Mouse (Mus musculus): ENCODE data around the gene Gm9945. TPM values are rescaled to one million over a fixed set of nuclear protein-coding genes. Genes with fewer than 3 reads are reported as not detected.

Gm9945 gene
- polyA plus RNA-seq, 1 experiment from 2014 or later, result not detected

DNA sequence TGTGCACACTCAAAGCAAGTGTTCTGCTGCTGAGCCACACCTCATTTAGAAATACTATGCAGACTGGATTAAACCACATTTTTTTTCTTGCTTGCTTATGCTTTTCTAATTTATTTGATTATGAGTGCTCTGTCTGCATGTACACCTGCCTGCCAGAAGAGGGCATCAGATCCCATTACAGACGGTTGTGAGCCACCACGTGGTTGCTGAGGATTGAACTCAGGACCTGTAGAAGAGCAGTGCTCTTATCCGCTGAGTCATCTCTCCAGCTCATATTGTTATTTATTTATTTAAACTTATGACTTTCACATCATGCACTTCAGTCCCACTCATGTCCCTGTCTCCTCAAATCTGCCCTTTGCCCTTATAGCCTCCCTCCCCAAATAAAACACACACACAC, 5.8 kb downstream of the Gm9945 start:
- peaks cover 32% of the 10 kb centered on the region for H3K27me3 ChIP-seq (ENCODE audit: insufficient read depth, low read length)
- DNase-seq (no peak), ATAC-seq (ENCODE audit: insufficient read depth) (no peak)
- 41% methylated on average over 3 of the region's 3 CpGs for WGBS
- no peak overlapping the region for H3K9ac ChIP-seq
- no peak overlapping the region for H3K4me2 ChIP-seq
- no peak overlapping the region for H3K27ac ChIP-seq (ENCODE audit: low read depth)
- no peak overlapping the region for H3K4me3 ChIP-seq (ENCODE audit: low read depth, low read length)
- H3K4me1 ChIP-seq (ENCODE audit: insufficient read depth), result no peaks in the 10 kb centered on the region
- TF ChIP-seq CTCF (IDR thresholded peaks at IDR 0.05; ENCODE audit: low read depth), result peak; percentile 55
- H3K36me3 ChIP-seq (ENCODE audit: insufficient read depth), result no peaks in the 10 kb centered on the region
- no peaks in the 10 kb centered on the region for H3K9me3 ChIP-seq (ENCODE audit: low read depth, low read length)

DNA sequence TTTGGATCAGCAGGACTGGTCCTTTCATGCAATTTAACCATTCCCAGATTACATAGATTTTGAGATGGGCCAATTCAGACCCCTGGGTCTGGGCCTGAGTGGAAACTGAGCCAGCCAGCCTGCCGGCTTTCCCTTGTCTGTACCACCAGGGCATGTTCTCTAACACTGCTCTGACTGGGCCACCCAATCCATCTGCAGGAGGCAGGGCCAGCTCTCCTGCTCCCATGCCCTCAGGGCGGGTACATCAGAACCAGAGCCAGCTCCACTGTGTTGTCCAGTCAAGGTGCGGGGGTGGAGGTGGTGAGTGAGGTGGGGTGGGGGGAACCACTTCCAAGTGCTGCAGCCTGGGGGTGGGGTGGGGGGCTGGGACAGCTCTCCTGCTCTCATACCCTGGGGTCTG, 6.4 kb downstream of the Gm9945 start:
- DNase-seq (no peak), ATAC-seq (ENCODE audit: insufficient read depth) (no peak)
- no peak overlapping the region for H3K27ac ChIP-seq (ENCODE audit: low read depth)
- WGBS, result 64% methylated on average over 3 of the region's 3 CpGs
- H3K36me3 ChIP-seq (ENCODE audit: insufficient read depth), result no peaks in the 10 kb centered on the region
- no peak overlapping the region for H3K9ac ChIP-seq
- no peak overlapping the region for H3K4me2 ChIP-seq
- H3K9me3 ChIP-seq (ENCODE audit: low read depth, low read length), result no peaks in the 10 kb centered on the region
- no peak for TF ChIP-seq CTCF (IDR thresholded peaks at IDR 0.05; ENCODE audit: low read depth)
- H3K27me3 ChIP-seq (ENCODE audit: insufficient read depth, low read length), result peaks cover 26% of the 10 kb centered on the region
- no peak overlapping the region for H3K4me3 ChIP-seq (ENCODE audit: low read depth, low read length)
- no peaks in the 10 kb centered on the region for H3K4me1 ChIP-seq (ENCODE audit: insufficient read depth)

DNA sequence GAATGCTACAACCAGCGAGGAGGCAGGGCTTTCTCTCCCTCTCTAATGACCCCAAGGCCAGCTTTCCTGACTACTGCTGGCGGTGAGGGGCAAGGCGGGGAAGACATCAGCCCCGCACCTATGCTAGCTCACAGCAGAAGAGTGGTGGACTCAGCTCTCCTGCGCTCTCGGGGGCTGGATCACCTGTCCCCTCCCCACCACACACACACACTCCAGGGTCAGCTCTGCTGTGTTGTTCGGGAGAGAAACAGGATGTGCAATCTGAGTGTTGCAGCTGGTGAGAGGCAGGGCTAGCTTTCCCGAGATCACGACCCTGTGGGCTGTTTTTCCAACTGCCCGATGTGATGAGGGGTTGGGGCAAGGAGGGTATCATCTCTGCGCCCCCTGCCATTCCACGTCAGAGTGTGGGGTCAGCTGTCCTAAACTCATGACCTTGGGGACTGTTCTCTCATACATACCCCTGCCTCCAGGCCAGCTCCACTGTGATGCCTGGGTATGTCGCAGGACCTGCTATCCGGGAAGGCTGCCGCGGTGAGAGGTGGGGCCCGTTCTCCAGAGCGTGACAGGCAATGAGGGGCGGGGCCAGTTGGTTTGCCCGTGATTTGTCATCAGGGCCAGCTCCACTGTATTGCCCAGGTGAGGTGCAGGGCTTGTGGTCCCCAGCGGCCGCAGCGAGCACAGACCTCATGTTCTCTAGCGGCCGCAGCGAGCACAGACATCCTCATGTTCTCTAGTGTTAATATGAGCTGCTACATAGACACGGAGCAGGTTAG, 7.0 kb downstream of the Gm9945 start:
- TF ChIP-seq CTCF (IDR thresholded peaks at IDR 0.05; ENCODE audit: low read depth), result no peak
- H3K9ac ChIP-seq, result no peak overlapping the region
- no peak overlapping the region for H3K27ac ChIP-seq (ENCODE audit: low read depth)
- peaks cover 19% of the 10 kb centered on the region; the same call in 1 of the 2 replicates for H3K27me3 ChIP-seq (ENCODE audit: insufficient read depth, low read length)
- peak; percentile 47 for DNase-seq
- H3K9me3 ChIP-seq (ENCODE audit: low read depth, low read length), result no peaks in the 10 kb centered on the region
- no peaks in the 10 kb centered on the region for H3K36me3 ChIP-seq (ENCODE audit: insufficient read depth)
- no peak for ATAC-seq (ENCODE audit: insufficient read depth)
- H3K4me3 ChIP-seq (ENCODE audit: low read depth, low read length), result peak overlapping the region; percentile 21
- H3K4me2 ChIP-seq, result peak overlapping the region; percentile 48
- 8% methylated on average over 27 of the region's 27 CpGs for WGBS
- no peaks in the 10 kb centered on the region for H3K4me1 ChIP-seq (ENCODE audit: insufficient read depth)

DNA sequence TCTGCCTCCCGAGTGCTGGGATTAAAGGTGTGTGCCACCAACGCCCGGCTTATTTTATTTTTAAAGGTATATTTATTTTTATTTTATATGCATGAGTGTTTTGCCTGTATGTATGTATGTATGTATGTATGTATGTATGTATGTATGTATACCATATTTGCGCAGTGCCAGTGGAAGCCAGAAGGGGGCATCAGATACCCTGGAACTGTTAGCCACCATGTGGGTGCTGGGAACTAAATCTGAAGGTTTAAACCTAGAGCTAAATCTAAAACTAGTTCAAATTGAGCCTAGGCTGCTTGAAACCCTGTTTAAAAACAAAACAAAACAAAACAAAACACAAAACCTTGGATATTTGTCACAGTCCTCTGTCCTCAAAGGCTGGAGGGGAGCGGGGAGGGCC, 9.0 kb downstream of the Gm9945 start:
- Histone ChIP-seq H3K27me3 (ENCODE audit: insufficient read depth, low read length) (peaks cover 18% of the 10 kb centered on the region; the same call in 1 of the 2 replicates), H3K27ac (ENCODE audit: low read depth) (no peak overlapping the region), H3K4me1 (ENCODE audit: insufficient read depth) (no peaks in the 10 kb centered on the region), H3K9me3 (ENCODE audit: low read depth, low read length) (no peaks in the 10 kb centered on the region), H3K4me3 (ENCODE audit: low read depth, low read length) (no peak overlapping the region), H3K4me2 (no peak overlapping the region), H3K9ac (no peak overlapping the region), H3K36me3 (ENCODE audit: insufficient read depth) (no peaks in the 10 kb centered on the region)
- ATAC-seq (ENCODE audit: insufficient read depth) (no peak), DNase-seq (no peak)
- TF ChIP-seq CTCF (IDR thresholded peaks at IDR 0.05; ENCODE audit: low read depth), result peak; percentile 26; the same call in 1 of the 2 replicates
- 95% methylated on average over 5 of the region's 5 CpGs for WGBS

DNA sequence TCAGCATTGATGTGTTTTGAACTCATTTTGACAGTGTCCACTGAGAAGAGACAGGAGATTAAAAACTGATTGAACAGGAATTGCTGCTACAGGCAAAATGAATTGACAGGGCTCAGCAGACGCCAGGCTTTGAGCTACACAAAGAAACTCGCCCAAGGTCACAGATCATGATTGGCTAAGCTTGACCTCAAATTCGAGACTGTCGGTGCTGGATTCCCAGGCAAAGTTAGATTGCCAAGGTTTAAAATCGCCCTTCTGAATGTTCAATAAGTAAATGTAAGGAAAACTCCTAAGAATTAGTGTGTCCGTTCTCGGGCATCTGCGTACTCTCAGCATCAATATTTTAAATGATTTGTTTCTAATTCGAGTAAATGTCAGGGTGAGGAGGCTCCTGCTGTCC, 9.5 kb downstream of the Gm9945 start:
- H3K4me3 ChIP-seq (ENCODE audit: low read depth, low read length), result no peak overlapping the region
- no peak overlapping the region for H3K9ac ChIP-seq
- WGBS, result 76% methylated on average over 9 of the region's 9 CpGs
- H3K4me2 ChIP-seq, result no peak overlapping the region
- H3K27me3 ChIP-seq (ENCODE audit: insufficient read depth, low read length), result peaks cover 18% of the 10 kb centered on the region; the same call in 1 of the 2 replicates
- no peaks in the 10 kb centered on the region for H3K4me1 ChIP-seq (ENCODE audit: insufficient read depth)
- DNase-seq (no peak), ATAC-seq (ENCODE audit: insufficient read depth) (no peak)
- no peak for TF ChIP-seq CTCF (IDR thresholded peaks at IDR 0.05; ENCODE audit: low read depth)
- H3K9me3 ChIP-seq (ENCODE audit: low read depth, low read length), result no peaks in the 10 kb centered on the region
- H3K36me3 ChIP-seq (ENCODE audit: insufficient read depth), result no peaks in the 10 kb centered on the region
- no peak overlapping the region for H3K27ac ChIP-seq (ENCODE audit: low read depth)

DNA sequence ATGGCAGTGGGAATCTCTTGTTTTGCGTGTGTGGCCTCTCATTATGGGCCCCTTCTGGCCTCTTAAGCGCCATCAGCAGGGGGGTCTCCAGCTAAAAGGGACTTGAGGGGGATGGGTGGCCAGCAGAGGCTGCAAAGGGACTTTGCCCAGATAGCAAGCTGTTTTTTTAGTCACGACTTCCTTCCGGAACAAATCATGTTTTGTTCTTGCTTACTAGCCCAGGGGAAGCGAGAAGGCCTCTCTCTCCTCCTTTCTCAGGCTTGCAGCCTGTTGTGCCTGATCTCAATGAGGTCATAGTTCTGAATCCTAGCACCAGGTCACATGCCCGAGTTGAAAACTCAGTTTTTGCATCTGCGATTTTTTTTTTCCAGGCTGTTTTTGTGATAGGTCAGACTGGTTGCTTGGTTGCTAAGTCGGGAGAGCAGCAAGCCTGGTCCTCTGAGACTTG, 12.0 kb downstream of the Gm9945 start:
- Histone ChIP-seq H3K36me3 (ENCODE audit: insufficient read depth) (no peaks in the 10 kb centered on the region), H3K9ac (no peak overlapping the region), H3K4me2 (no peak overlapping the region), H3K4me1 (ENCODE audit: insufficient read depth) (no peaks in the 10 kb centered on the region), H3K27me3 (ENCODE audit: insufficient read depth, low read length) (peaks cover 8% of the 10 kb centered on the region; the same call in 1 of the 2 replicates), H3K27ac (ENCODE audit: low read depth) (no peak overlapping the region), H3K4me3 (ENCODE audit: low read depth, low read length) (no peak overlapping the region), H3K9me3 (ENCODE audit: low read depth, low read length) (no peaks in the 10 kb centered on the region)
- TF ChIP-seq CTCF (IDR thresholded peaks at IDR 0.05; ENCODE audit: low read depth), result no peak
- ATAC-seq (ENCODE audit: insufficient read depth) (no peak), DNase-seq (peak; percentile 38)
- 28% methylated on average over 8 of the region's 8 CpGs for WGBS

DNA sequence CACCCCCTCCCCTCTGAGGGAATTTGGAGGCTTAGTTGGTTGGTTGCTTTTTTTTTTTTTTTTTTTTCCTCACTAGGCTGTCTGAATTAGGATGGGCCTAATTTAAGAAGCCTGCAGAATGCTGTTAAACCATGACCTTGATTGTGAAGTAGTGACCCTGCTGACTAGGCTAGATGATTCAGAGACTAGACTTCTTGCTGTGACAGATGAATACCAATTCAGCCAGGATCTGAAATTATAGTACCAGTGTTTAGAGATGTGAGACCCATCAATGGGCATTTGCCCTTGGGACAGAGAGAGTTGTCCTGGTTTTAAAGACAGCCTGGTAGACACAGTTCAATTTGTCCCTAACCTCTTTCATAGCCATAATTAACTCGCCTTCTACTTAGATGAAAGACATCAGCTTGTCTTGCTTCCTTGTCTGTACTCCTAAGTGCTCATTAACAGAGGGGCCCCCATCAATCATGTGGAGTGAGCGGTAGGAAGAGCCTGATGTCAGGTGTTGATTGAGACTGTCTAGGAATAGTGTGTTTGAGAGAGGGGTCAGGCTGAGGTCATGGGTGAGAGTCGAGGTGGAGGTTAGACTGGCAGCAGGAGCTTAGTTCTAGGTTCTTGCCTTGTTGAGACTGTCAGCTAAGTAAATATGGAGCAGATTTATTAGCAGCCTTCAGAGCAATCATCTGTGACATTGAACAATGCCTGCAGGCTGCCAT, 13.4 kb downstream of the Gm9945 start:
- H3K4me1 ChIP-seq (ENCODE audit: insufficient read depth), result no peaks in the 10 kb centered on the region
- no peak for TF ChIP-seq CTCF (IDR thresholded peaks at IDR 0.05; ENCODE audit: low read depth)
- no peaks in the 10 kb centered on the region for H3K27me3 ChIP-seq (ENCODE audit: insufficient read depth, low read length)
- DNase-seq (no peak), ATAC-seq (ENCODE audit: insufficient read depth) (no peak)
- no peaks in the 10 kb centered on the region for H3K9me3 ChIP-seq (ENCODE audit: low read depth, low read length)
- H3K4me2 ChIP-seq, result no peak overlapping the region
- no peak overlapping the region for H3K27ac ChIP-seq (ENCODE audit: low read depth)
- no peak overlapping the region for H3K4me3 ChIP-seq (ENCODE audit: low read depth, low read length)
- H3K9ac ChIP-seq, result no peak overlapping the region
- WGBS, result 27% methylated on average over 3 of the region's 3 CpGs
- no peaks in the 10 kb centered on the region for H3K36me3 ChIP-seq (ENCODE audit: insufficient read depth)

Data from lung, embryonic 14.5 days (tissue).